Mouse (Mus musculus) heart, embryonic 15.5 days (tissue): Measurements from ENCODE around the gene Spns1. TPM values are rescaled to one million over a fixed set of nuclear protein-coding genes. Genes with fewer than 3 reads are reported as not detected.
"Not testable (repeated sequence)": the region's sequence is repeated elsewhere in the genome, so short reads cannot be mapped to it uniquely, and the experiment has no call there.

Experiments
- ATAC-seq: fragments of 200-750 bp; cut with Nextera tagmentation; replicated peaks from 2 replicates; pipeline ENCODE4 v1.8.0; 2017; ENCODE audit warnings: low read depth, moderate TSS enrichment; ENCODE audit not compliant: insufficient number of reproducible peaks, insufficient read depth, low FRiP score
- H3K27ac ChIP-seq: fragments of 300-500 bp; sonication (generic); 2 replicates; pipeline ENCODE4 v1.5.1; 2015; ENCODE audit warnings: mild to moderate bottlenecking, inconsistent platforms
- H3K27me3 ChIP-seq: fragments of 300-500 bp; sonication (generic); 2 replicates; pipeline ENCODE4 v1.6.1; 2015; ENCODE audit warnings: inconsistent platforms
- H3K36me3 ChIP-seq: fragments of 300-500 bp; sonication (generic); 2 replicates; pipeline ENCODE4 v1.6.1; 2015; ENCODE audit warnings: mild to moderate bottlenecking, inconsistent platforms
- H3K4me1 ChIP-seq: fragments of 300-500 bp; sonication (generic); replicated peaks from 2 replicates; pipeline ENCODE4 v1.6.1; 2015; ENCODE audit warnings: inconsistent platforms
- H3K4me2 ChIP-seq: fragments of 300-500 bp; sonication (generic); 2 replicates; pipeline ENCODE4 v1.6.1; 2015; ENCODE audit warnings: inconsistent platforms, mild to moderate bottlenecking, moderate library complexity
- H3K4me3 ChIP-seq: fragments of 300-500 bp; sonication (generic); 2 replicates; pipeline ENCODE4 v1.5.1; 2015; ENCODE audit warnings: mild to moderate bottlenecking, inconsistent platforms
- H3K9ac ChIP-seq: fragments of 300-500 bp; sonication (generic); 2 replicates; pipeline ENCODE4 v1.6.1; 2015; ENCODE audit warnings: mild to moderate bottlenecking, inconsistent platforms
- H3K9me3 ChIP-seq: fragments of 300-500 bp; sonication (generic); replicated peaks from 2 replicates; pipeline ENCODE4 v1.6.1; 2016; ENCODE audit warnings: inconsistent platforms
- WGBS: fragments of 180-500 bp; shearing (Covaris S2); methylation state at CpG from one replicate; pipeline ENCODE4 v1.1.7; 2015; ENCODE audit warnings: mixed read lengths; 5-methylcytosine and 5-hydroxymethylcytosine counted together
- polyA plus RNA-seq: library from polyadenylated mRNA; unstranded; fragments of >200 nt; fragmentation: Nextera tagmentation; extraction: Ambion mirVana; gene quantifications from 2 replicates; pipeline ENCODE4 v1.2.1, GENCODE M21; 2015

Gene Spns1
- polyA plus RNA-seq = 36.0 and 46.3 TPM in 2 replicates

GRCm38 (mm10) chr7:126377278-126378158, at the start of gene Spns1:
Gene Spns1, minus strand, starts transcription at chr7:126377450.
- Histone ChIP-seq H3K27me3 (0 out of 2 replicates have a peak, but pooled peaks cover 6% of the 10 kb centered on the region), H3K27ac (peak within 1 kb of the TSS; percentile 60), H3K36me3 (peaks cover 16% of the 10 kb centered on the region; the same call in 1 of the 2 replicates), H3K4me2 (peak within 1 kb of the TSS; percentile 96), H3K9me3 (no peaks in the 10 kb centered on the region), H3K4me1 (peaks cover 22% of the 10 kb centered on the region), H3K4me3 (peak within 1 kb of the TSS; percentile 73), H3K9ac (peak within 1 kb of the TSS; percentile 73)
- ATAC-seq = peak; percentile 95
- under 1% methylated on average over 33 of the region's 33 CpGs for WGBS

GRCm38 (mm10) chr7:126424161-126424560, 46.9 kb upstream of the Spns1 start:
- Histone ChIP-seq H3K4me2 (no peak overlapping the region), H3K27me3 (no peaks in the 10 kb centered on the region), H3K36me3 (no peaks in the 10 kb centered on the region), H3K9ac (no peak overlapping the region), H3K27ac (no peak overlapping the region), H3K4me1 (peaks cover 11% of the 10 kb centered on the region), H3K4me3 (no peak overlapping the region), H3K9me3 (no peaks in the 10 kb centered on the region; the same call in 1 of the 2 replicates)
- WGBS = 74% methylated on average over 6 of the region's 6 CpGs
- no peak for ATAC-seq

- Histone ChIP-seq H3K4me2 (no peak overlapping the region), H3K27ac (no peak overlapping the region), H3K9ac (no peak overlapping the region), H3K9me3 (no peaks in the 10 kb centered on the region; the same call in 1 of the 2 replicates), H3K4me3 (no peak overlapping the region), H3K4me1 (no peaks in the 10 kb centered on the region), H3K27me3 (no peaks in the 10 kb centered on the region), H3K36me3 (no peaks in the 10 kb centered on the region)
- WGBS = 79% methylated on average over 5 of the region's 5 CpGs
- ATAC-seq = no peak
Observed at GRCm38 (mm10) chr7:126421756-126422155, 44.5 kb upstream of the Spns1 start.

GRCm38 (mm10) chr7:126418496-126418895, 41.2 kb upstream of the Spns1 start:
- no peaks in the 10 kb centered on the region for H3K27me3 ChIP-seq

GRCm38 (mm10) chr7:126417606-126418005, 40.4 kb upstream of the Spns1 start:
- no peaks in the 10 kb centered on the region for H3K27me3 ChIP-seq

More at GRCm38 (mm10) chr7:126418496-126418895, 41.2 kb upstream of the Spns1 start:
- ATAC-seq = no peak
- Histone ChIP-seq H3K4me3 (no peak overlapping the region), H3K36me3 (no peaks in the 10 kb centered on the region), H3K27ac (no peak overlapping the region), H3K9me3 (no peaks in the 10 kb centered on the region; the same call in 1 of the 2 replicates), H3K4me2 (no peak overlapping the region), H3K9ac (no peak overlapping the region), H3K4me1 (no peaks in the 10 kb centered on the region)
- WGBS = 43% methylated on average over 3 of the region's 3 CpGs

GRCm38 (mm10) chr7:126417045-126417444, 39.8 kb upstream of the Spns1 start:
- 51% methylated on average over 8 of the region's 8 CpGs for WGBS
- H3K27ac ChIP-seq = no peak overlapping the region
- peaks cover 2% of the 10 kb centered on the region; the same call in 1 of the 2 replicates for H3K27me3 ChIP-seq

More at GRCm38 (mm10) chr7:126417606-126418005, 40.4 kb upstream of the Spns1 start:
- no peak overlapping the region for H3K27ac ChIP-seq
- no peak overlapping the region for H3K9ac ChIP-seq
- H3K9me3 ChIP-seq = no peaks in the 10 kb centered on the region; the same call in 1 of the 2 replicates
- H3K36me3 ChIP-seq = no peaks in the 10 kb centered on the region
- H3K4me1 ChIP-seq = no peaks in the 10 kb centered on the region
- WGBS = 85% methylated on average over 4 of the region's 4 CpGs
- H3K4me3 ChIP-seq = no peak overlapping the region
- no peak overlapping the region for H3K4me2 ChIP-seq
- ATAC-seq = no peak

GRCm38 (mm10) chr7:126416615-126417014, 39.4 kb upstream of the Spns1 start:
- Histone ChIP-seq H3K27ac (no peak overlapping the region), H3K27me3 (peaks cover 6% of the 10 kb centered on the region; the same call in 1 of the 2 replicates), H3K36me3 (no peaks in the 10 kb centered on the region), H3K4me1 (no peaks in the 10 kb centered on the region), H3K4me2 (no peak overlapping the region), H3K9ac (no peak overlapping the region), H3K4me3 (no peak overlapping the region), H3K9me3 (no peaks in the 10 kb centered on the region; the same call in 1 of the 2 replicates)
- no peak for ATAC-seq
- WGBS = 55% methylated on average over 2 of the region's 2 CpGs

More at GRCm38 (mm10) chr7:126417045-126417444, 39.8 kb upstream of the Spns1 start:
- Histone ChIP-seq H3K9me3 (no peaks in the 10 kb centered on the region; the same call in 1 of the 2 replicates), H3K4me3 (no peak overlapping the region), H3K4me2 (no peak overlapping the region), H3K9ac (no peak overlapping the region), H3K4me1 (no peaks in the 10 kb centered on the region), H3K36me3 (no peaks in the 10 kb centered on the region)
- ATAC-seq = no peak

GRCm38 (mm10) chr7:126414725-126415124, 37.5 kb upstream of the Spns1 start, which contains the start of gene Cd19:
Gene Cd19, minus strand, starts transcription at chr7:126414889.
- no peak for ATAC-seq
- Histone ChIP-seq H3K4me1 (no peaks in the 10 kb centered on the region), H3K36me3 (no peaks in the 10 kb centered on the region), H3K4me3 (no peak within 1 kb of the TSS), H3K27ac (no peak within 1 kb of the TSS), H3K9ac (no peak within 1 kb of the TSS), H3K9me3 (no peaks in the 10 kb centered on the region), H3K27me3 (peaks cover 6% of the 10 kb centered on the region), H3K4me2 (no peak within 1 kb of the TSS)
- 77% methylated on average over 6 of the region's 6 CpGs for WGBS

GRCm38 (mm10) chr7:126411061-126411460, 33.8 kb upstream of the Spns1 start:
- ATAC-seq = no peak
- H3K27ac ChIP-seq = no peak overlapping the region
- no peak overlapping the region for H3K4me2 ChIP-seq
- WGBS = 80% methylated on average over 4 of the region's 4 CpGs
- H3K27me3 ChIP-seq = peaks cover 6% of the 10 kb centered on the region
- H3K9ac ChIP-seq = no peak overlapping the region
- no peak overlapping the region for H3K4me3 ChIP-seq
- H3K9me3 ChIP-seq = no peaks in the 10 kb centered on the region
- no peaks in the 10 kb centered on the region for H3K4me1 ChIP-seq
- no peaks in the 10 kb centered on the region for H3K36me3 ChIP-seq

GRCm38 (mm10) chr7:126408686-126409085, 31.4 kb upstream of the Spns1 start:
- WGBS = 75% methylated on average over 2 of the region's 2 CpGs
- Histone ChIP-seq H3K27ac (no peak overlapping the region), H3K9me3 (no peaks in the 10 kb centered on the region), H3K4me1 (no peaks in the 10 kb centered on the region), H3K36me3 (no peaks in the 10 kb centered on the region), H3K4me3 (no peak overlapping the region), H3K9ac (no peak overlapping the region), H3K4me2 (no peak overlapping the region), H3K27me3 (peaks cover 6% of the 10 kb centered on the region)
- ATAC-seq = no peak

GRCm38 (mm10) chr7:126402518-126402917, 25.3 kb upstream of the Spns1 start:
- not testable (repeated sequence) for H3K4me3 ChIP-seq, H3K4me1 ChIP-seq, ATAC-seq, H3K9ac ChIP-seq, H3K9me3 ChIP-seq, H3K27ac ChIP-seq, H3K36me3 ChIP-seq, H3K4me2 ChIP-seq, H3K27me3 ChIP-seq
- 74% methylated on average over 8 of the region's 8 CpGs for WGBS
